Mouse (Mus musculus): ENCODE results near the gene Krtcap2. TPM values are rescaled to one million over a fixed set of nuclear protein-coding genes. Genes with fewer than 3 reads are reported as not detected.

Gene Krtcap2
- polyA plus RNA-seq, 1 experiment from 2014 or later, result 274 TPM

GRCm38 (mm10) chr3:89218271-89218670 is 27.5 kb upstream of the Krtcap2 start:
- Histone ChIP-seq H3K27ac (ENCODE audit: low read depth, low read length) (no peak overlapping the region), H3K4me3 (ENCODE audit: low read depth, low read length) (no peak overlapping the region), H3K4me2 (no peak overlapping the region), H3K9me3 (replicated peaks; ENCODE audit: control insufficient read depth, low read length) (no peaks in the 10 kb centered on the region), H3K9ac (ENCODE audit: low read depth, low read length) (no peak overlapping the region), H3K4me1 (ENCODE audit: control insufficient read depth, insufficient read depth, low read length) (peaks cover 20% of the 10 kb centered on the region), H3K36me3 (ENCODE audit: control insufficient read depth, insufficient read depth, low read length) (no peaks in the 10 kb centered on the region), H3K27me3 (ENCODE audit: control insufficient read depth, insufficient read depth, low read length) (no peaks in the 10 kb centered on the region)
- ATAC-seq (replicated peaks; ENCODE audit: insufficient number of reproducible peaks, low FRiP score, low TSS enrichment), result no peak
- WGBS (ENCODE audit: insufficient replicate concordance), result 79% methylated on average over 1 of the region's 1 CpGs

- peaks cover 19% of the 10 kb centered on the region for H3K4me1 ChIP-seq (ENCODE audit: control insufficient read depth, insufficient read depth, low read length)
- no peak for ATAC-seq (replicated peaks; ENCODE audit: insufficient number of reproducible peaks, low FRiP score, low TSS enrichment)
- no peaks in the 10 kb centered on the region for H3K36me3 ChIP-seq (ENCODE audit: control insufficient read depth, insufficient read depth, low read length)
- no peak overlapping the region for H3K4me2 ChIP-seq
- 25% methylated on average over 8 of the region's 8 CpGs for WGBS (ENCODE audit: insufficient replicate concordance)
- H3K27me3 ChIP-seq (ENCODE audit: control insufficient read depth, insufficient read depth, low read length), result no peaks in the 10 kb centered on the region
- H3K9ac ChIP-seq (ENCODE audit: low read depth, low read length), result no peak overlapping the region
- H3K27ac ChIP-seq (ENCODE audit: low read depth, low read length), result no peak overlapping the region
- H3K9me3 ChIP-seq (replicated peaks; ENCODE audit: control insufficient read depth, low read length), result no peaks in the 10 kb centered on the region
- H3K4me3 ChIP-seq (ENCODE audit: low read depth, low read length), result no peak overlapping the region
These were observed 26.2 kb upstream of the Krtcap2 start for GRCm38 (mm10) chr3:89219546-89219945.

- 78% methylated on average over 5 of the region's 5 CpGs for WGBS (ENCODE audit: insufficient replicate concordance)
- no peak overlapping the region for H3K4me3 ChIP-seq (ENCODE audit: low read depth, low read length)
- H3K27me3 ChIP-seq (ENCODE audit: control insufficient read depth, insufficient read depth, low read length), result peaks cover 13% of the 10 kb centered on the region
- H3K9ac ChIP-seq (ENCODE audit: low read depth, low read length), result no peak overlapping the region
- no peaks in the 10 kb centered on the region for H3K9me3 ChIP-seq (replicated peaks; ENCODE audit: control insufficient read depth, low read length)
- H3K36me3 ChIP-seq (ENCODE audit: control insufficient read depth, insufficient read depth, low read length), result no peaks in the 10 kb centered on the region
- no peak overlapping the region for H3K4me2 ChIP-seq
- H3K27ac ChIP-seq (ENCODE audit: low read depth, low read length), result no peak overlapping the region
- 0 out of 2 replicates have a peak, but pooled peaks cover 4% of the 10 kb centered on the region for H3K4me1 ChIP-seq (ENCODE audit: control insufficient read depth, insufficient read depth, low read length)
- no peak for ATAC-seq (replicated peaks; ENCODE audit: insufficient number of reproducible peaks, low FRiP score, low TSS enrichment)
These were observed 24.6 kb upstream of the Krtcap2 start for GRCm38 (mm10) chr3:89221167-89221566.

- Histone ChIP-seq H3K9me3 (replicated peaks; ENCODE audit: control insufficient read depth, low read length) (no peaks in the 10 kb centered on the region), H3K4me2 (no peak overlapping the region), H3K27me3 (ENCODE audit: control insufficient read depth, insufficient read depth, low read length) (peaks cover 25% of the 10 kb centered on the region), H3K9ac (ENCODE audit: low read depth, low read length) (no peak overlapping the region), H3K4me3 (ENCODE audit: low read depth, low read length) (no peak overlapping the region), H3K36me3 (ENCODE audit: control insufficient read depth, insufficient read depth, low read length) (no peaks in the 10 kb centered on the region), H3K4me1 (ENCODE audit: control insufficient read depth, insufficient read depth, low read length) (peaks cover 9% of the 10 kb centered on the region; the same call in 1 of the 2 replicates), H3K27ac (ENCODE audit: low read depth, low read length) (no peak overlapping the region)
- WGBS (ENCODE audit: insufficient replicate concordance), result 73% methylated on average over 11 of the region's 11 CpGs
- ATAC-seq (replicated peaks; ENCODE audit: insufficient number of reproducible peaks, low FRiP score, low TSS enrichment), result no peak
These were observed 21.0 kb upstream of the Krtcap2 start for GRCm38 (mm10) chr3:89224796-89225195.

- Histone ChIP-seq H3K27me3 (ENCODE audit: control insufficient read depth, insufficient read depth, low read length) (peaks cover 30% of the 10 kb centered on the region), H3K36me3 (ENCODE audit: control insufficient read depth, insufficient read depth, low read length) (no peaks in the 10 kb centered on the region), H3K9me3 (replicated peaks; ENCODE audit: control insufficient read depth, low read length) (no peaks in the 10 kb centered on the region), H3K4me2 (no peak overlapping the region), H3K27ac (ENCODE audit: low read depth, low read length) (no peak overlapping the region), H3K4me3 (ENCODE audit: low read depth, low read length) (no peak overlapping the region), H3K9ac (ENCODE audit: low read depth, low read length) (no peak overlapping the region), H3K4me1 (ENCODE audit: control insufficient read depth, insufficient read depth, low read length) (peaks cover 9% of the 10 kb centered on the region; the same call in 1 of the 2 replicates)
- WGBS (ENCODE audit: insufficient replicate concordance), result 60% methylated on average over 12 of the region's 12 CpGs
- ATAC-seq (replicated peaks; ENCODE audit: insufficient number of reproducible peaks, low FRiP score, low TSS enrichment), result no peak
These were observed 20.4 kb upstream of the Krtcap2 start for GRCm38 (mm10) chr3:89225321-89225815.

- 45% methylated on average over 4 of the region's 4 CpGs for WGBS (ENCODE audit: insufficient replicate concordance)
- H3K27ac ChIP-seq (ENCODE audit: low read depth, low read length), result 0 out of 2 replicates have a peak overlapping the region, but pooled peaks have one; percentile 2
- no peak overlapping the region for H3K9ac ChIP-seq (ENCODE audit: low read depth, low read length)
- H3K4me2 ChIP-seq, result no peak overlapping the region; the same call in 1 of the 2 replicates
- peaks cover 35% of the 10 kb centered on the region for H3K27me3 ChIP-seq (ENCODE audit: control insufficient read depth, insufficient read depth, low read length)
- 0 out of 2 replicates have a peak overlapping the region, but pooled peaks have one; percentile 49 for H3K4me3 ChIP-seq (ENCODE audit: low read depth, low read length)
- no peak for ATAC-seq (replicated peaks; ENCODE audit: insufficient number of reproducible peaks, low FRiP score, low TSS enrichment)
- H3K4me1 ChIP-seq (ENCODE audit: control insufficient read depth, insufficient read depth, low read length), result peaks cover 9% of the 10 kb centered on the region; the same call in 1 of the 2 replicates
- H3K36me3 ChIP-seq (ENCODE audit: control insufficient read depth, insufficient read depth, low read length), result no peaks in the 10 kb centered on the region
- H3K9me3 ChIP-seq (replicated peaks; ENCODE audit: control insufficient read depth, low read length), result no peaks in the 10 kb centered on the region
These were observed 19.8 kb upstream of the Krtcap2 start for GRCm38 (mm10) chr3:89225918-89226317.

GRCm38 (mm10) chr3:89226361-89226760 is 19.4 kb upstream of the Krtcap2 start:
- Histone ChIP-seq H3K36me3 (ENCODE audit: control insufficient read depth, insufficient read depth, low read length) (no peaks in the 10 kb centered on the region), H3K27me3 (ENCODE audit: control insufficient read depth, insufficient read depth, low read length) (peaks cover 37% of the 10 kb centered on the region), H3K4me1 (ENCODE audit: control insufficient read depth, insufficient read depth, low read length) (peaks cover 9% of the 10 kb centered on the region; the same call in 1 of the 2 replicates), H3K9me3 (replicated peaks; ENCODE audit: control insufficient read depth, low read length) (no peaks in the 10 kb centered on the region), H3K4me3 (ENCODE audit: low read depth, low read length) (peak overlapping the region; percentile 49; the same call in 1 of the 2 replicates), H3K4me2 (peak overlapping the region; percentile 73), H3K9ac (ENCODE audit: low read depth, low read length) (no peak overlapping the region), H3K27ac (ENCODE audit: low read depth, low read length) (0 out of 2 replicates have a peak overlapping the region, but pooled peaks have one; percentile 2)
- 46% methylated on average over 11 of the region's 11 CpGs for WGBS (ENCODE audit: insufficient replicate concordance)
- ATAC-seq (replicated peaks; ENCODE audit: insufficient number of reproducible peaks, low FRiP score, low TSS enrichment), result no peak

- Histone ChIP-seq H3K27me3 (ENCODE audit: control insufficient read depth, insufficient read depth, low read length) (peaks cover 37% of the 10 kb centered on the region), H3K4me1 (ENCODE audit: control insufficient read depth, insufficient read depth, low read length) (peaks cover 9% of the 10 kb centered on the region; the same call in 1 of the 2 replicates), H3K4me3 (ENCODE audit: low read depth, low read length) (peak within 1 kb of the TSS; percentile 49), H3K4me2 (peak within 1 kb of the TSS; percentile 73), H3K36me3 (ENCODE audit: control insufficient read depth, insufficient read depth, low read length) (no peaks in the 10 kb centered on the region), H3K9me3 (replicated peaks; ENCODE audit: control insufficient read depth, low read length) (no peaks in the 10 kb centered on the region), H3K27ac (ENCODE audit: low read depth, low read length) (0 out of 2 replicates have a peak within 1 kb of the TSS, but pooled peaks have one; percentile 22), H3K9ac (ENCODE audit: low read depth, low read length) (peak within 1 kb of the TSS; percentile 58; the same call in 1 of the 2 replicates)
- no peak for ATAC-seq (replicated peaks; ENCODE audit: insufficient number of reproducible peaks, low FRiP score, low TSS enrichment)
- WGBS (ENCODE audit: insufficient replicate concordance), result 7% methylated on average over 21 of the region's 21 CpGs
These were observed 18.9 kb upstream of the Krtcap2 start, which contains the start of gene Mtx1 for GRCm38 (mm10) chr3:89226900-89227299. TSS of gene Mtx1 (minus strand) at chr3:89227088.

Measured in heart, embryonic 11.5 days (tissue).